Mouse (Mus musculus): ENCODE measurements at regions not wholly inside any gene's neighbourhood (a gene's known extent, or its start where the extent isn't known, plus 50 kb on each side); places are given as distances from the start of the nearest gene placed in this dataset.

- TF ChIP-seq CTCF (IDR thresholded peaks at IDR 0.05; ENCODE audit: borderline replicate concordance, insufficient read depth, low read length) (no peak), POLR2A (IDR thresholded peaks at IDR 0.05; ENCODE audit: low read depth, low read length) (no peak)
Measured at GRCm38 (mm10) chr8:8244599-8244998, 416.4 kb downstream of the Efnb2 start.

Data from embryonic fibroblast, embryonic 13.5 days (primary cell).